Mouse (Mus musculus) megakaryocyte, embryonic 14.5 days (primary cell): Measurements from ENCODE around the gene Ypel2.

ENCODE experiments used
- FLI1 ChIP-seq: IDR thresholded peaks from 2 replicates; pipeline ENCODE4 v1.6.1; 2012; ENCODE audit warnings: low read length, inconsistent platforms, mixed read lengths
- GATA1 ChIP-seq: IDR thresholded peaks from 3 replicates; pipeline ENCODE4 v1.6.1; 2012; ENCODE audit warnings: mixed read lengths, low read length, inconsistent platforms, borderline replicate concordance

DNA sequence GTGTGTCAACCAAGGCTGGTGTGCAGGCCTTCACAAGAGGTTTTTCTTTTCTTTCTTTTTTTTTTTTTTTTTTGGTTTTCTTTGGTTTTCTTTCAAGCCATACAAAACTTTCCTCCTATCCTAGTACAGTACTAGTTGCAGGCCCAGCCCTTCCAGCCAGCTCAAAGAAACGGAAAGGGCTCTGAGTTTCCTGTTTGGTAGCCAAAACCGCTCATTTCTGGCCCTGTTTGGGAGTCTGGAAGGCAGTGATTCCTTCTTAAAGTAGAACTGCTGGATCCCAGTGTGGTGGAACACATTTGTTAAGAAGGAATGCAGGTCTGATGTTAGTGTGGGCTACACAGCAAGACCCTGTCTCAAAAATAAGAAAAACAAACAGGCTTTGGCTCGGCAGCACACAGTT, 43.0 kb downstream of the Ypel2 start:
- TF ChIP-seq GATA1 (no peak), FLI1 (no peak)
